Mouse (Mus musculus) erythroblast, embryonic 14.5 days (primary cell): Measurements from ENCODE around the gene Sp3. TPM values are rescaled to one million over a fixed set of nuclear protein-coding genes. Genes with fewer than 3 reads are reported as not detected.
A peak's percentile ranks its signal among the peaks of the same experiment; 100 is the strongest.

ENCODE experiments used
- H3K27me3 ChIP-seq: 2 replicates; pipeline ENCODE4 v1.6.1; 2012; ENCODE audit warnings: inconsistent platforms; ENCODE audit not compliant: control insufficient read depth
- H3K36me3 ChIP-seq: 2 replicates; pipeline ENCODE4 v1.6.1; 2012; ENCODE audit warnings: mild to moderate bottlenecking, inconsistent platforms; ENCODE audit not compliant: control insufficient read depth
- H3K4me1 ChIP-seq: 2 replicates; pipeline ENCODE4 v1.6.1; 2012; ENCODE audit warnings: inconsistent platforms; ENCODE audit not compliant: control insufficient read depth
- H3K4me3 ChIP-seq: replicated peaks from 2 replicates; pipeline ENCODE3; 2012; ENCODE audit warnings: moderate library complexity, mild to moderate bottlenecking, inconsistent platforms
- H3K9me3 ChIP-seq: 2 replicates; pipeline ENCODE4 v1.6.1; 2012; ENCODE audit warnings: low read length, inconsistent platforms, mixed read lengths; ENCODE audit not compliant: control insufficient read depth
- GATA1 ChIP-seq: IDR thresholded peaks from 2 replicates; pipeline ENCODE4 v1.6.1; 2012; ENCODE audit warnings: low read length, inconsistent platforms, mixed read lengths
- TAL1 ChIP-seq: IDR thresholded peaks from 3 replicates; pipeline ENCODE4 v1.6.1; 2012; ENCODE audit warnings: low read length, inconsistent platforms, mixed read lengths
- polyA plus RNA-seq: library from polyadenylated mRNA; stranded (reverse); fragments of >175 nt; gene quantifications from 2 replicates; pipeline ENCODE4 v1.2.3, GENCODE M21; 2012

Gene Sp3
- polyA plus RNA-seq, 1 experiment, result 1.1 TPM

DNA sequence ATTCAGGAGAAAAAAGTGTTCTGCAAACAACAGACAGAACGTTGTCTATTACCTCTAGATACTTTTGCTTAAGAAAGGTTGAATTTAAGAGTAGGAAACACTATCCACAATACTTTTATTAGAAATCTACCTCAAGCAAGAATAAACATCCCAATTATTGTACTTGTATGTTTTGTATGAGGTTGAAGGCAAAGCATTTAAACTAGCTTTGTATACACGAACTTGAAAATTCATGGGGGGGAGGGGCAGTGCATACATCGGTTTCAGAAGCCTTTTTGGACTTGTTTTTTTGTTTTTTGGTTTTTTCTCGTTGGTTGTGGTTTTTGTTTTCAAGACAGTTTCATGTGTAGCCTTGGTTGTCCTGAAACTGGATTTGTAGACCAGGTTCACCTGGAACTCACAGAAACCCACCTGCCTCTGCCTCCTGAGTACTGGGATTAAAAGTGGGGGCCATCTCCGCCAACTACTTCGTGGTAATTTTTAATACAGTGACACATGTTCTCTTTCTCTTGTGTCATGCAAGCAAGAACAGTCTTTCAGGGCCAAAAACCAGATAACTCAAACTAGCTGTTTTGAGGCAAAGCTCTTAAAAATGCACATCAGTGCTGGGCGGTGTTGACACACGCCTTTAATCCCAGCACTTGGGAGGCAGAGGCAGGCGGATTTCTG lies 1.3 kb upstream of the Sp3 start:
- Histone ChIP-seq H3K4me3 (peak overlapping the region; percentile 98), H3K9me3 (no peaks in the 10 kb centered on the region), H3K36me3 (peaks cover 15% of the 10 kb centered on the region), H3K4me1 (peaks cover 30% of the 10 kb centered on the region), H3K27me3 (no peaks in the 10 kb centered on the region)
- TF ChIP-seq GATA1 (no peak), TAL1 (no peak)

DNA sequence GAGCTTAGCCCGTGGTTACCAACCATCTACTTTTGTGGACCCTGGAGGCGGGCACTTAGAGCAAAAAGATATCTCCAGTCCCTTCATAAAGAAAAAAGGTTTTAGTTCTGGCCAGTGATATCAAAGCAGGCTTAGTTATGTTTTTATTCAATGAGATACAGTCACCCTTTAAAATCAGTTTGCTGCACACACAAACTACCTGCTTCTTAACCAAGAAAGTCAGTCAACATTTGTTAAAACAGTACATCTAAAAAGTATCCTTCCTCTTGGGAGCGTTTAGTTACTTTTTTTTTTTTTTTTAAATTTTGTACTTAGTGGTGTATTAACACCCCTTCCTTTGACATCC lies 802 bp upstream of the Sp3 start:
- H3K4me1 ChIP-seq, result peaks cover 35% of the 10 kb centered on the region
- H3K4me3 ChIP-seq, result peak overlapping the region; percentile 98
- no peaks in the 10 kb centered on the region for H3K9me3 ChIP-seq
- no peak for TF ChIP-seq GATA1
- no peak for TF ChIP-seq TAL1
- peaks cover 20% of the 10 kb centered on the region for H3K36me3 ChIP-seq
- H3K27me3 ChIP-seq, result no peaks in the 10 kb centered on the region

- no peaks in the 10 kb centered on the region for H3K9me3 ChIP-seq
- H3K27me3 ChIP-seq, result no peaks in the 10 kb centered on the region
- H3K4me3 ChIP-seq, result peak overlapping the region; percentile 98
- peaks cover 34% of the 10 kb centered on the region for H3K36me3 ChIP-seq
- TF ChIP-seq GATA1 (no peak), TAL1 (no peak)
- peaks cover 43% of the 10 kb centered on the region for H3K4me1 ChIP-seq
Measured at GRCm38 (mm10) chr2:72979659-72980071, 581 bp downstream of the Sp3 start.

- Histone ChIP-seq H3K9me3 (no peaks in the 10 kb centered on the region), H3K4me1 (peaks cover 41% of the 10 kb centered on the region), H3K36me3 (peaks cover 37% of the 10 kb centered on the region), H3K27me3 (no peaks in the 10 kb centered on the region), H3K4me3 (peak overlapping the region; percentile 98)
- no peak for TF ChIP-seq GATA1
- TF ChIP-seq TAL1, result no peak
Measured at GRCm38 (mm10) chr2:72978901-72979658, 1.2 kb downstream of the Sp3 start.

DNA sequence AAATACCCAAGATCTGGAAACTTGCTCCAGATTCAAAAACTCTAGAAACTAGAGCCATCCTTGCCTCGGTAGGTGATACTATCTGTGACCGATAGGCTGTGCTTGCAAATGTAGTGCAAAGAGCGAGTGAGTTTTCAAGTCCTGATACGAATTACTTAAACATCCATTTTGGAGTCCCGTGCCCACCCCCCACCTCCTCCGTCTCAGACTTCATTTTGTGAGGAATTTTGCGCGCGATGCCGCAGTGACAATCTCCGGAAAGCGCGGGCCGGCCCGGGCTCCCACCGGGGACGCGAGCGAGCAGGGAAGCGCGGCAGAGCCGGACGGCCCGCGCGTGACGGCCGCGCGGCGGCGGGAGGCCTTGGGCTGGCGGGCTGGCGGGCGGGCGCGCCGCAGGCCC lies 1.8 kb downstream of the Sp3 start:
- TF ChIP-seq GATA1, result no peak
- TF ChIP-seq TAL1, result no peak
- Histone ChIP-seq H3K27me3 (no peaks in the 10 kb centered on the region), H3K4me3 (peak overlapping the region; percentile 98), H3K4me1 (peaks cover 39% of the 10 kb centered on the region), H3K9me3 (no peaks in the 10 kb centered on the region), H3K36me3 (peaks cover 43% of the 10 kb centered on the region)

DNA sequence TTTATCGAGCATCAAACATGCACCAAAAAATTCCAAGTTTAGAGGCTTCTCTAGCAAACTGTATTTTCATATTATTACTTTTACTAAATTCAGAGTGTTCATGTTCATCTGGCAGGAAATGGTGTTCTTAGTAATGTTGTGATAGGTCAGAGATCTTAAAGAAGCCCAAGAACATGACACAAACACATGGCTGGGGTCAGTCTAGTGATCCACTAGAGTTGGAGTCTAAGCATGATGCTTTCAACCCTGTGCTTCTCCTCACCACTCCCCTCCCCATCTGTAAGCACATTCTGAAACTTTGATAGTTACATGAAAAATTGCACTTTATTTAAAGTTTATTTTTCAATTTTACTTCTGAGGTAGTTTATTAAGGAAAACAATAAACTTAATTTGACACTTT lies 3.0 kb downstream of the Sp3 start:
- TF ChIP-seq TAL1, result no peak
- no peak for TF ChIP-seq GATA1
- peaks cover 55% of the 10 kb centered on the region for H3K36me3 ChIP-seq
- peaks cover 36% of the 10 kb centered on the region for H3K4me1 ChIP-seq
- no peaks in the 10 kb centered on the region for H3K9me3 ChIP-seq
- no peaks in the 10 kb centered on the region for H3K27me3 ChIP-seq
- peak overlapping the region; percentile 98 for H3K4me3 ChIP-seq

GRCm38 (mm10) chr2:72976036-72976435 lies 4.2 kb downstream of the Sp3 start:
- TF ChIP-seq GATA1 (no peak), TAL1 (no peak)
- Histone ChIP-seq H3K4me3 (peak overlapping the region; percentile 98), H3K27me3 (no peaks in the 10 kb centered on the region), H3K36me3 (peaks cover 68% of the 10 kb centered on the region), H3K9me3 (no peaks in the 10 kb centered on the region), H3K4me1 (peaks cover 27% of the 10 kb centered on the region)

GRCm38 (mm10) chr2:72970831-72971230 lies 9.4 kb downstream of the Sp3 start:
- peaks cover 96% of the 10 kb centered on the region for H3K36me3 ChIP-seq
- no peak overlapping the region for H3K4me3 ChIP-seq
- no peaks in the 10 kb centered on the region for H3K27me3 ChIP-seq
- H3K4me1 ChIP-seq, result peaks cover 11% of the 10 kb centered on the region
- H3K9me3 ChIP-seq, result no peaks in the 10 kb centered on the region
- TF ChIP-seq GATA1 (no peak), TAL1 (no peak)

GRCm38 (mm10) chr2:72970302-72970701 lies 9.9 kb downstream of the Sp3 start:
- Histone ChIP-seq H3K36me3 (peaks cover 96% of the 10 kb centered on the region), H3K27me3 (no peaks in the 10 kb centered on the region), H3K4me1 (peaks cover 10% of the 10 kb centered on the region), H3K9me3 (no peaks in the 10 kb centered on the region), H3K4me3 (no peak overlapping the region)
- no peak for TF ChIP-seq GATA1
- TF ChIP-seq TAL1, result no peak
